Mouse (Mus musculus) myocyte (in vitro differentiated cells): Measurements from ENCODE around the gene Icos. TPM values are rescaled to one million over a fixed set of nuclear protein-coding genes. Genes with fewer than 3 reads are reported as not detected.

Experiments used
- H3K27me3 ChIP-seq: one replicate; pipeline ENCODE4 v1.6.1; 2011; ENCODE audit not compliant: control insufficient read depth, insufficient read depth, insufficient read length
- H3K36me3 ChIP-seq: one replicate; pipeline ENCODE4 v1.6.1; 2011; ENCODE audit not compliant: control insufficient read depth, insufficient read depth
- H3K4me2 ChIP-seq: one replicate; pipeline ENCODE4 v1.6.1; 2011; ENCODE audit warnings: low read depth, control low read depth
- H3K4me3 ChIP-seq: one replicate; pipeline ENCODE4 v1.5.1; 2011; ENCODE audit warnings: mild to moderate bottlenecking, control low read depth, moderate library complexity
- H3K79me2 ChIP-seq: one replicate; pipeline ENCODE4 v1.6.1; 2011; ENCODE audit not compliant: control insufficient read depth, insufficient read depth
- H3ac ChIP-seq: one replicate; pipeline ENCODE4 v1.6.1; 2011; ENCODE audit not compliant: control insufficient read depth, insufficient read length
- CEBPB ChIP-seq: IDR thresholded peaks from 2 replicates; pipeline ENCODE4 v1.6.1; 2011; ENCODE audit warnings: mild to moderate bottlenecking, moderate library complexity; ENCODE audit not compliant: poor library complexity, insufficient read depth, severe bottlenecking
- E2F4 ChIP-seq: IDR thresholded peaks from one replicate; pipeline ENCODE4 v1.6.1; 2011; ENCODE audit warnings: mild to moderate bottlenecking, control low read depth, moderate library complexity; ENCODE audit not compliant: insufficient read depth
- MAX ChIP-seq: IDR thresholded peaks from one replicate; pipeline ENCODE4 v1.6.1; 2011; ENCODE audit warnings: low read depth, mild to moderate bottlenecking, control low read depth
- MYOD1 ChIP-seq, 3 experiments: IDR thresholded peaks; one replicate each; pipeline ENCODE4 v1.6.1; 2011; ENCODE audit warnings: control low read depth in 2 of 3, low read depth in 2 of 3, mild to moderate bottlenecking in 2 of 3, moderate library complexity in 1 of 3; ENCODE audit not compliant: insufficient read length in 2 of 3, control insufficient read depth in 1 of 3
- MYOG ChIP-seq, 3 experiments: IDR thresholded peaks; one replicate each; pipeline ENCODE4 v1.6.1; 2011; ENCODE audit warnings: control low read depth in 2 of 3, low read depth in 2 of 3, mild to moderate bottlenecking in 2 of 3; ENCODE audit not compliant: insufficient read length in 2 of 3, control insufficient read depth in 1 of 3, insufficient read depth in 1 of 3
- POLR2A ChIP-seq: IDR thresholded peaks from one replicate; pipeline ENCODE4 v1.6.1; 2011; ENCODE audit warnings: low read depth, mild to moderate bottlenecking, control low read depth, moderate library complexity; ENCODE audit not compliant: insufficient read length
- POLR2AphosphoS2 ChIP-seq: IDR thresholded peaks from one replicate; pipeline ENCODE4 v1.6.1; 2011; ENCODE audit warnings: low read depth, control low read depth; ENCODE audit not compliant: insufficient read length
- REST ChIP-seq: IDR thresholded peaks from one replicate; pipeline ENCODE4 v1.6.1; 2011; ENCODE audit warnings: mild to moderate bottlenecking, control low read depth, moderate library complexity; ENCODE audit not compliant: insufficient read depth, insufficient read length
- SRF ChIP-seq: IDR thresholded peaks from one replicate; pipeline ENCODE4 v1.6.1; 2011; ENCODE audit warnings: low read depth; ENCODE audit not compliant: control insufficient read depth, insufficient read length
- TCF12 ChIP-seq: IDR thresholded peaks from one replicate; pipeline ENCODE4 v1.6.1; 2011; ENCODE audit warnings: mild to moderate bottlenecking, control low read depth; ENCODE audit not compliant: poor library complexity, insufficient read depth, severe bottlenecking
- TCF3 ChIP-seq: IDR thresholded peaks from one replicate; pipeline ENCODE4 v1.6.1; 2011; ENCODE audit warnings: low read depth, control low read depth; ENCODE audit not compliant: insufficient read length
- USF1 ChIP-seq: IDR thresholded peaks from one replicate; pipeline ENCODE4 v1.6.1; 2011; ENCODE audit warnings: low read depth, mild to moderate bottlenecking, control low read depth, moderate library complexity
- polyA plus RNA-seq: library from polyadenylated mRNA; unstranded; fragments of >200 nt; fragmentation: generic; extraction: Trizol; gene quantifications from one replicate; pipeline ENCODE4 v1.2.1, GENCODE M21; 2012; ENCODE audit warnings: missing spikeins

The Icos gene
- polyA plus RNA-seq, 1 experiment, result not detected

DNA sequence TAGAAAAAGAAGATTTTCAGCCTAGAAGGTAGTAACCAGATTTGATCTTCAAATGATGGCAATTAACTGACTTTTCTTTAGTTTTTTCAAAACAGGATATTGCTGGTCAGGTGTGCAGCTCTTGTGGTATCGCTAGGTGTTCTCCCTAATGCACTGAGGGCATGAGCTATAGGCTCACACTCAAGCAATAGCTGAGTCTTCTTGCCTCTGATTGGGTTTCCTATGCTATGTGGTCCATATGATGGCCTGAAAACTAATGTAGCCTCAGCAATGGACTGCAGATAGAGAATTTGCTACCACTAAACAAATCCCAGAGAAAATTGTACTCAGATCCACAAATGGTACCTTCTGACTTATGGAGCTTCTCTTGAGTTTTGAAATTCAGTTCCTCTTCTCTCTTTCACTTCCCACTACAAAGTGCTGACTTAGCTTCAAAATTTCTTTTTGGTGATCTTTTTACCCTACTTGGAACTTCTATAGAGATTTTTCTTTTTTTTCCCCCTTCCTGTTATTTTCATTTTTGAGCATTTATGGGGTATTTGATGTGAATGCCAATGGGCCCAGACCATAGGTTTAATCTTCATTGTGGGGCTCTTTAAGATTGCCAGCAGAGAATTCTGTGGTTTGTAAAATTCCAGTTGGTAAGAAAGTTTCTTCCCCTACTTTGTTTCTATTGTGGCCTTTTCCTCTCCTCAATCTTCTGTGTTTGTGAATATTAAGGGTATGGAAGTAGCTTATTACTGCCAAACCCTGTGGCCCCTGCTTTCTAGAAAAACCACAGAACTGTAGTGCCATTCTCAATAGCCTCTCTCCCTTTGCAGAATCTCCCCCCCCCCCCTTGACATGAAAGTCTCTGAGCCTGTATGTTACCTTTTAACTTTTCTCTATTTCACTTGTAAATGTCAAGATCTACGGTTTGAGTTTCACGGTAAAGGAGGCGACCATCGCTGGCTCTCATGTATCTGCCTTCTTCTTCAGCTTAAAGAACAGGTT, 36.4 kb upstream of the Icos start:
- Histone ChIP-seq H3ac (no peak overlapping the region), H3K36me3 (no peaks in the 10 kb centered on the region), H3K79me2 (no peaks in the 10 kb centered on the region), H3K27me3 (peaks cover 3% of the 10 kb centered on the region), H3K4me2 (no peak overlapping the region), H3K4me3 (no peak overlapping the region)
- TF ChIP-seq TCF3 (no peak), SRF (no peak), CEBPB (no peak), POLR2A (no peak), MYOD1 (IDR thresholded peaks at IDR 0.05; ENCODE audit: control insufficient read depth in 1 of 3, insufficient read length in 2 of 3, low read depth in 2 of 3) (no peak), MAX (no peak), E2F4 (no peak), MYOG (IDR thresholded peaks at IDR 0.05; ENCODE audit: control insufficient read depth in 1 of 3, insufficient read depth in 1 of 3, insufficient read length in 2 of 3, low read depth in 2 of 3) (no peak), POLR2AphosphoS2 (no peak), TCF12 (no peak), REST (no peak), USF1 (no peak)

DNA sequence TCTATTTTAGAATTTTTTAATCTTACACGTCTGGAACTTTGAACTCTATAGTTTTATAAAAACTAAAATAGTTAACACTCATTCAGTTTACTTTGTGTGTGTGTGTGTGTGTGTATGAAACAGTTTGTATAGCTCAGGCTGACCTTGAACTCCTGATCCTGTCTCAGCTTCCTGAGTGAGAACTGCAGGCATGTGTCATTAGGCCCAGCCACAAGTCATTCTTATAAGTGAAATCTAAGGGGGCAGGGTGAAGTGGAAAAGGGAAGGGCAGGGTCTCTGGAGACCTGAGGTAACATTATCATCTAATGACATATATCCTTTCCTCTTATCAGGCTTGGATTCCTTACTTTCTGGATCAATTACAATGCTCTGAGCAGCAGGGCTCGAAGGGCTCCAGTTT, 34.8 kb upstream of the Icos start:
- TF ChIP-seq E2F4 (no peak), REST (no peak), CEBPB (no peak), MYOD1 (IDR thresholded peaks at IDR 0.05; ENCODE audit: control insufficient read depth in 1 of 3, insufficient read length in 2 of 3, low read depth in 2 of 3) (no peak), TCF3 (no peak), USF1 (no peak), MYOG (IDR thresholded peaks at IDR 0.05; ENCODE audit: control insufficient read depth in 1 of 3, insufficient read depth in 1 of 3, insufficient read length in 2 of 3, low read depth in 2 of 3) (no peak), POLR2AphosphoS2 (no peak)
- Histone ChIP-seq H3K36me3 (no peaks in the 10 kb centered on the region), H3K27me3 (no peaks in the 10 kb centered on the region), H3K4me2 (no peak overlapping the region), H3ac (no peak overlapping the region), H3K79me2 (no peaks in the 10 kb centered on the region), H3K4me3 (no peak overlapping the region)

- no peaks in the 10 kb centered on the region for H3K36me3 ChIP-seq
- H3K79me2 ChIP-seq, result no peaks in the 10 kb centered on the region
- no peak overlapping the region for H3K4me2 ChIP-seq
Observed at GRCm38 (mm10) chr1:60945633-60946401, 31.9 kb upstream of the Icos start.

DNA sequence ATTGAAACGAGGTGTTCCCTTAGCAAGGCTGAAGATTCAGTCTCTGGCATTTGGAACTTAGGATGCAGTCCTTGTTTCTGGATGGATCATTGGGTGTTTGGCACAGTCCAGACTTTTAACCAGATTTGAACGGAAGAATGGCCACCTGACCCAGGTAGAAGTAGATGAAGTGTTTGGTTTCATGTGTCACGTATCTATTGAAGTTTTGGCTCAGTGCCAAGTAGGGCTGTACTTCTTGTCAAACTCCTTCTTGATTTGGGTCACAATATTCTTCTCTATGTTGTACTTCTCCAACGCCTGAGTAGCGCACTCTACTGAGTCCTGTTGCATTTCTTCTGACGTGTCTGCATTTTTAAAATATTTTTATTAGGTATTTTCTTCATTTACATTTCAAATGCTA, 29.6 kb upstream of the Icos start:
- Histone ChIP-seq H3K4me2 (no peak overlapping the region), H3K27me3 (no peaks in the 10 kb centered on the region), H3K4me3 (no peak overlapping the region), H3K79me2 (no peaks in the 10 kb centered on the region), H3K36me3 (no peaks in the 10 kb centered on the region), H3ac (no peak overlapping the region)
- TF ChIP-seq MYOD1 (IDR thresholded peaks at IDR 0.05; ENCODE audit: control insufficient read depth in 1 of 3, insufficient read length in 2 of 3, low read depth in 2 of 3) (no peak), USF1 (no peak), POLR2A (no peak), TCF3 (no peak)

More at GRCm38 (mm10) chr1:60945633-60946401, 31.9 kb upstream of the Icos start:
- Histone ChIP-seq H3ac (no peak overlapping the region), H3K4me3 (no peak overlapping the region), H3K27me3 (no peaks in the 10 kb centered on the region)
- no peak for TF ChIP-seq USF1
- no peak for TF ChIP-seq POLR2AphosphoS2
- no peak for TF ChIP-seq TCF3
- no peak for TF ChIP-seq E2F4
- no peak for TF ChIP-seq CEBPB
- no peak for TF ChIP-seq REST
- no peak for TF ChIP-seq POLR2A
- no peak for TF ChIP-seq MAX
- TF ChIP-seq MYOD1 (IDR thresholded peaks at IDR 0.05; ENCODE audit: control insufficient read depth in 1 of 3, insufficient read length in 2 of 3, low read depth in 2 of 3), result no peak
- TF ChIP-seq MYOG (IDR thresholded peaks at IDR 0.05; ENCODE audit: control insufficient read depth in 1 of 3, insufficient read depth in 1 of 3, insufficient read length in 2 of 3, low read depth in 2 of 3), result no peak
- no peak for TF ChIP-seq SRF
- TF ChIP-seq TCF12, result no peak
